Mouse (Mus musculus) liver, embryonic 13.5 days (tissue): ENCODE data around the gene Onecut3. TPM values are rescaled to one million over a fixed set of nuclear protein-coding genes. Genes with fewer than 3 reads are reported as not detected.

Source experiments
- ATAC-seq: fragments of 200-750 bp; cut with Nextera tagmentation; 2 replicates; pipeline ENCODE4 v1.8.0; 2017; ENCODE audit warnings: low read depth, mild to moderate bottlenecking, moderate number of reproducible peaks, moderate library complexity
- DNase-seq: peaks from one replicate; pipeline ENCODE4 v3.0.0; 2022
- H3K27ac ChIP-seq: fragments of 300-500 bp; sonication (generic); 2 replicates; pipeline ENCODE4 v1.5.1; 2015; ENCODE audit warnings: moderate library complexity, mild to moderate bottlenecking, inconsistent platforms
- H3K27me3 ChIP-seq: fragments of 300-500 bp; sonication (generic); 2 replicates; pipeline ENCODE4 v1.6.1; 2015; ENCODE audit warnings: mild to moderate bottlenecking, inconsistent platforms
- H3K36me3 ChIP-seq: fragments of 300-500 bp; sonication (generic); 2 replicates; pipeline ENCODE4 v1.6.1; 2015; ENCODE audit warnings: mild to moderate bottlenecking, inconsistent platforms
- H3K4me1 ChIP-seq: fragments of 300-500 bp; sonication (generic); replicated peaks from 2 replicates; pipeline ENCODE4 v1.6.1; 2015; ENCODE audit warnings: inconsistent platforms
- H3K4me2 ChIP-seq: fragments of 300-500 bp; sonication (generic); 2 replicates; pipeline ENCODE4 v1.6.1; 2015; ENCODE audit warnings: inconsistent platforms, mild to moderate bottlenecking, moderate library complexity
- H3K4me3 ChIP-seq: fragments of 300-500 bp; sonication (generic); replicated peaks from 2 replicates; pipeline ENCODE4 v1.5.1; 2015; ENCODE audit warnings: mild to moderate bottlenecking, inconsistent platforms
- H3K9ac ChIP-seq: fragments of 300-500 bp; sonication (generic); 2 replicates; pipeline ENCODE4 v1.6.1; 2015; ENCODE audit warnings: mild to moderate bottlenecking, inconsistent platforms
- H3K9me3 ChIP-seq: fragments of 300-500 bp; sonication (generic); replicated peaks from 2 replicates; pipeline ENCODE4 v1.6.1; 2016; ENCODE audit warnings: inconsistent platforms
- WGBS: fragments of 180-500 bp; shearing (Covaris S2); methylation state at CpG from one replicate; pipeline ENCODE4 v1.1.7; 2015; ENCODE audit not compliant: insufficient replicate concordance; 5-methylcytosine and 5-hydroxymethylcytosine counted together
- polyA plus RNA-seq: library from polyadenylated mRNA; unstranded; fragments of >200 nt; fragmentation: Nextera tagmentation; extraction: Ambion mirVana; gene quantifications from 2 replicates; pipeline ENCODE4 v1.2.1, GENCODE M21; 2015

Onecut3 gene
- 0.02 TPM in 1 of 2 replicates, not detected in the other for polyA plus RNA-seq

GRCm38 (mm10) chr10:80494732-80495131, at the start of gene Onecut3:
TSS of gene Onecut3 (plus strand) at chr10:80494835.
- DNase-seq (no peak), ATAC-seq (0 out of 2 replicates have a peak, but pooled peaks have one; percentile 12)
- Histone ChIP-seq H3K36me3 (no peaks in the 10 kb centered on the region), H3K27ac (no peak within 1 kb of the TSS), H3K9me3 (no peaks in the 10 kb centered on the region), H3K9ac (0 out of 2 replicates have a peak within 1 kb of the TSS, but pooled peaks have one; percentile 10), H3K27me3 (peaks cover 100% of the 10 kb centered on the region), H3K4me2 (peak within 1 kb of the TSS; percentile 61), H3K4me3 (peak within 1 kb of the TSS; percentile 42), H3K4me1 (peaks cover 17% of the 10 kb centered on the region)
- 1% methylated on average over 40 of the region's 42 CpGs for WGBS

GRCm38 (mm10) chr10:80445052-80445451, 49.6 kb upstream of the Onecut3 start:
- no peak for DNase-seq
- no peak overlapping the region for H3K9ac ChIP-seq

GRCm38 (mm10) chr10:80445898-80446601, 48.6 kb upstream of the Onecut3 start:
- Histone ChIP-seq H3K4me1 (peaks cover 67% of the 10 kb centered on the region), H3K4me3 (no peak overlapping the region), H3K9ac (no peak overlapping the region), H3K27ac (no peak overlapping the region), H3K9me3 (no peaks in the 10 kb centered on the region), H3K27me3 (peaks cover 32% of the 10 kb centered on the region), H3K4me2 (peak overlapping the region; percentile 37; the same call in 1 of the 2 replicates), H3K36me3 (no peaks in the 10 kb centered on the region)
- peak; percentile 55 for ATAC-seq
- DNase-seq: peak; percentile 69
- 7% methylated on average over 26 of the region's 26 CpGs for WGBS

More at GRCm38 (mm10) chr10:80445052-80445451, 49.6 kb upstream of the Onecut3 start:
- Histone ChIP-seq H3K27me3 (peaks cover 25% of the 10 kb centered on the region), H3K36me3 (no peaks in the 10 kb centered on the region), H3K4me3 (no peak overlapping the region), H3K9me3 (no peaks in the 10 kb centered on the region), H3K4me1 (peaks cover 57% of the 10 kb centered on the region), H3K27ac (no peak overlapping the region), H3K4me2 (no peak overlapping the region)
- ATAC-seq: no peak
- 33% methylated on average over 1 of the region's 1 CpGs for WGBS

GRCm38 (mm10) chr10:80450599-80450998, 44.0 kb upstream of the Onecut3 start:
- Histone ChIP-seq H3K27ac (no peak overlapping the region), H3K4me2 (peak overlapping the region; percentile 16; the same call in 1 of the 2 replicates), H3K9ac (no peak overlapping the region), H3K4me3 (no peak overlapping the region), H3K36me3 (no peaks in the 10 kb centered on the region), H3K9me3 (no peaks in the 10 kb centered on the region), H3K4me1 (peaks cover 61% of the 10 kb centered on the region), H3K27me3 (peaks cover 56% of the 10 kb centered on the region)
- DNase-seq (peak; percentile 67), ATAC-seq (peak; percentile 65)
- 9% methylated on average over 6 of the region's 6 CpGs for WGBS

GRCm38 (mm10) chr10:80453601-80454000, 41.0 kb upstream of the Onecut3 start:
- Histone ChIP-seq H3K4me1 (peaks cover 34% of the 10 kb centered on the region), H3K27me3 (peaks cover 39% of the 10 kb centered on the region), H3K27ac (no peak overlapping the region), H3K4me2 (no peak overlapping the region), H3K4me3 (no peak overlapping the region), H3K9ac (peak overlapping the region; percentile 22; the same call in 1 of the 2 replicates), H3K9me3 (no peaks in the 10 kb centered on the region), H3K36me3 (no peaks in the 10 kb centered on the region)
- WGBS: 52% methylated on average over 10 of the region's 10 CpGs
- DNase-seq (peak; percentile 39), ATAC-seq (peak; percentile 49)

GRCm38 (mm10) chr10:80454781-80455180, 39.9 kb upstream of the Onecut3 start:
- Histone ChIP-seq H3K4me2 (no peak overlapping the region), H3K4me1 (peaks cover 27% of the 10 kb centered on the region), H3K36me3 (no peaks in the 10 kb centered on the region), H3K9me3 (no peaks in the 10 kb centered on the region), H3K9ac (no peak overlapping the region), H3K4me3 (no peak overlapping the region), H3K27me3 (peaks cover 35% of the 10 kb centered on the region), H3K27ac (no peak overlapping the region)
- ATAC-seq (no peak), DNase-seq (no peak)
- 73% methylated on average over 5 of the region's 5 CpGs for WGBS

- Histone ChIP-seq H3K4me3 (no peak overlapping the region), H3K9ac (no peak overlapping the region), H3K27ac (no peak overlapping the region), H3K4me2 (no peak overlapping the region), H3K4me1 (peaks cover 19% of the 10 kb centered on the region), H3K9me3 (no peaks in the 10 kb centered on the region), H3K27me3 (peaks cover 33% of the 10 kb centered on the region), H3K36me3 (no peaks in the 10 kb centered on the region)
- DNase-seq (no peak), ATAC-seq (no peak)
- WGBS: 58% methylated on average over 5 of the region's 5 CpGs
Measured at GRCm38 (mm10) chr10:80455697-80456096, 38.9 kb upstream of the Onecut3 start.

- Histone ChIP-seq H3K4me3 (no peak overlapping the region), H3K27me3 (peaks cover 47% of the 10 kb centered on the region), H3K9me3 (no peaks in the 10 kb centered on the region), H3K4me2 (no peak overlapping the region), H3K9ac (no peak overlapping the region), H3K27ac (no peak overlapping the region), H3K4me1 (0 out of 2 replicates have a peak, but pooled peaks cover 5% of the 10 kb centered on the region), H3K36me3 (no peaks in the 10 kb centered on the region)
- no peak for ATAC-seq
- DNase-seq: no peak
- WGBS: 75% methylated on average over 10 of the region's 10 CpGs
Measured at GRCm38 (mm10) chr10:80459236-80459635, 35.4 kb upstream of the Onecut3 start.

GRCm38 (mm10) chr10:80459671-80460070, 35.0 kb upstream of the Onecut3 start:
- DNase-seq (no peak), ATAC-seq (no peak)
- Histone ChIP-seq H3K4me1 (0 out of 2 replicates have a peak, but pooled peaks cover 5% of the 10 kb centered on the region), H3K27me3 (peaks cover 50% of the 10 kb centered on the region), H3K36me3 (no peaks in the 10 kb centered on the region), H3K4me3 (no peak overlapping the region), H3K4me2 (no peak overlapping the region), H3K9me3 (no peaks in the 10 kb centered on the region), H3K27ac (no peak overlapping the region), H3K9ac (no peak overlapping the region)
- WGBS: 78% methylated on average over 11 of the region's 11 CpGs

- Histone ChIP-seq H3K27me3 (peaks cover 52% of the 10 kb centered on the region), H3K4me1 (0 out of 2 replicates have a peak, but pooled peaks cover 5% of the 10 kb centered on the region), H3K9me3 (no peaks in the 10 kb centered on the region), H3K4me3 (no peak overlapping the region), H3K36me3 (no peaks in the 10 kb centered on the region), H3K9ac (no peak overlapping the region), H3K27ac (no peak overlapping the region), H3K4me2 (no peak overlapping the region)
- DNase-seq (no peak), ATAC-seq (no peak)
- 49% methylated on average over 4 of the region's 4 CpGs for WGBS
Measured at GRCm38 (mm10) chr10:80460324-80460723, 34.3 kb upstream of the Onecut3 start.

GRCm38 (mm10) chr10:80461346-80461745, 33.3 kb upstream of the Onecut3 start:
- H3K27ac ChIP-seq: no peak overlapping the region
- 0 out of 2 replicates have a peak, but pooled peaks cover 5% of the 10 kb centered on the region for H3K4me1 ChIP-seq
- H3K9me3 ChIP-seq: no peaks in the 10 kb centered on the region
- ATAC-seq (no peak), DNase-seq (no peak)
- H3K9ac ChIP-seq: no peak overlapping the region
- no peaks in the 10 kb centered on the region for H3K36me3 ChIP-seq
- H3K27me3 ChIP-seq: peaks cover 59% of the 10 kb centered on the region
- H3K4me2 ChIP-seq: no peak overlapping the region
- 22% methylated on average over 7 of the region's 7 CpGs for WGBS
- no peak overlapping the region for H3K4me3 ChIP-seq
